In genomic region chr14:27349120-27349519, GRCm38 (mm10) we compare ENCODE assay signal across 20 mouse cellular contexts.
A peak's percentile ranks its signal among the peaks of the same experiment; 100 is the strongest.
DNase-seq lines count a peak whose midpoint lies in the region; ATAC-seq and TF ChIP-seq lines count a peak whose summit lies in the region.
"Had no signal": no experiment of that assay in that cellular context is flagged by ENCODE, and none has a peak within 500 bp of the region (broad histone marks: within the 10 kb centered on the region; RNA-seq: fewer than 3 reads in every experiment).

No protein-coding gene starts in this region.

- no peaks in the 10 kb centered on the region for H3K36me3 ChIP-seq in heart, embryonic 15.5 days
- peaks cover 12% of the 10 kb centered on the region for H3K36me3 ChIP-seq in spleen, adult 2 months (ENCODE audit: control insufficient read depth, insufficient read depth, low read length)
- H3K36me3 ChIP-seq: forebrain, embryonic 12.5 days; hindbrain, embryonic 12.5 days; lung, embryonic 15.5 days had no signal

- no peaks in the 10 kb centered on the region for H3K27me3 ChIP-seq in heart, embryonic 15.5 days
- H3K27me3 ChIP-seq in spleen, adult 2 months (ENCODE audit: control insufficient read depth, insufficient read depth, low read length) = no peaks in the 10 kb centered on the region
- H3K27me3 ChIP-seq: CH12.LX; forebrain, embryonic 12.5 days; hindbrain, embryonic 12.5 days; limb, embryonic 12.5 days; liver, embryonic 13.5 days; lung, embryonic 15.5 days had no signal

- 37% methylated on average over 3 of the region's 3 CpGs for WGBS in heart, embryonic 15.5 days
- WGBS in spleen, adult 2 months = 82% methylated on average over 3 of the region's 3 CpGs

- no peak for TF ChIP-seq POLR2A in spleen, adult 2 months (IDR thresholded peaks at IDR 0.05; ENCODE audit: low read depth, low read length)

- no peak overlapping the region for H3K9ac ChIP-seq in heart, embryonic 15.5 days
- H3K9ac ChIP-seq: forebrain, embryonic 12.5 days; hindbrain, embryonic 12.5 days; limb, embryonic 12.5 days; lung, embryonic 15.5 days had no signal

- no peak overlapping the region for H3K4me2 ChIP-seq in heart, embryonic 15.5 days
- H3K4me2 ChIP-seq: forebrain, embryonic 12.5 days; hindbrain, embryonic 12.5 days; limb, embryonic 12.5 days; lung, embryonic 15.5 days; midbrain, embryonic 11.5 days had no signal

- peak overlapping the region; percentile 90 for H3K27ac ChIP-seq in heart, embryonic 15.5 days
- H3K27ac ChIP-seq in spleen, adult 2 months (ENCODE audit: insufficient read depth, low read length) = peak overlapping the region; percentile 99; the same call in 1 of the 2 replicates
- H3K27ac ChIP-seq: forebrain, embryonic 12.5 days; hindbrain, embryonic 12.5 days; liver, embryonic 13.5 days; lung, embryonic 15.5 days had no signal

- ATAC-seq in heart, embryonic 15.5 days (replicated peaks; ENCODE audit: insufficient number of reproducible peaks, insufficient read depth, low FRiP score, low read depth) = peak; percentile 72; the same call in 1 of the 2 replicates

- no peak for TF ChIP-seq CTCF in spleen, adult 2 months (IDR thresholded peaks at IDR 0.05; ENCODE audit: extremely low read depth, insufficient read depth, insufficient read length, insufficient replicate concordance)

- no peak overlapping the region for H3K4me3 ChIP-seq in heart, embryonic 15.5 days
- no peak overlapping the region for H3K4me3 ChIP-seq in spleen, adult 2 months (ENCODE audit: extremely low read depth, insufficient read depth, insufficient read length)
- H3K4me3 ChIP-seq: forebrain, embryonic 12.5 days; hindbrain, embryonic 12.5 days; limb, embryonic 12.5 days; liver, embryonic 13.5 days; lung, embryonic 15.5 days had no signal

- peak; percentile 85 for DNase-seq in heart, adult 11 months
- DNase-seq in heart, postnatal 4 days = no peak
- DNase-seq in heart, adult 8-10 months (ENCODE audit: low spot score) = no peak
- DNase-seq in spleen, adult 2 months (ENCODE audit: low read depth in 1 of 2, low spot score in 2 of 2) = no peak
- DNase-seq in spleen, postnatal 36 days (ENCODE audit: low spot score in 2 of 2) = no peak
- DNase-seq in layer of hippocampus, adult 11-12 months (ENCODE audit: low spot score) = no peak
- DNase-seq: cerebellum, adult 9-10 months; gastrocnemius, postnatal 36 days; kidney, adult 18-20 months; kidney, postnatal 14 days; layer of hippocampus, adult 9-11 months; thymus, postnatal 25 days had no signal

- no peaks in the 10 kb centered on the region for H3K9me3 ChIP-seq in heart, embryonic 15.5 days (replicated peaks)
- H3K9me3 ChIP-seq: forebrain, embryonic 12.5 days; hindbrain, embryonic 12.5 days; liver, embryonic 13.5 days; lung, embryonic 15.5 days had no signal

- peaks cover 52% of the 10 kb centered on the region for H3K4me1 ChIP-seq in heart, embryonic 15.5 days (replicated peaks)
- H3K4me1 ChIP-seq in spleen, adult 2 months (ENCODE audit: control insufficient read depth, insufficient read depth, insufficient read length) = peaks cover 54% of the 10 kb centered on the region; the same call in 1 of the 2 replicates
- H3K4me1 ChIP-seq: forebrain, embryonic 12.5 days; hindbrain, embryonic 12.5 days had no signal
